Mouse (Mus musculus): Measurements from ENCODE around the gene Ctnnd1.
A peak's percentile ranks its signal among the peaks of the same experiment; 100 is the strongest.

Gene Ctnnd1

GRCm38 (mm10) chr2:84599270-84599888 lies 51.2 kb downstream of the Ctnnd1 start:
- DNase-seq, result no peak

DNA sequence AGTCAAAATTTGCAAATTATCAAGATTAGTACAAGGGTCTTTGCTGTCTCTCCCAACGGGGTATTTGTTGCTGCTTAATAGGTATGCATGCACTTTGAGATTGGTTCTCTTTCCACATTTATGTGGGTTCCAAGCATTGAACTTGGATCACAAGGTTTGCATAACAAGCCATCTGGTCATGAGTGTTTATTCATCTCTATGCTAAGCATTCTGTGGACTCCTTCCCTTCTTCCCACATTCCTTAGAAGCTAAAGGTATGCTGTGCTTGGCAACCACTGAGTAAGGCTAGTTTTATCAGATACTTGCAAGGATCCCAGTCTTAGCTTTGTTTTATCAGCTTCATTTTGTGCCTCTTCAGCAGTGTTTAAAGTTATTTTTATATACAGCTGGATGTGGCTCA lies 53.4 kb downstream of the Ctnnd1 start:
- no peak for DNase-seq

GRCm38 (mm10) chr2:84592801-84593200 lies 57.8 kb downstream of the Ctnnd1 start:
- no peak for DNase-seq

DNA sequence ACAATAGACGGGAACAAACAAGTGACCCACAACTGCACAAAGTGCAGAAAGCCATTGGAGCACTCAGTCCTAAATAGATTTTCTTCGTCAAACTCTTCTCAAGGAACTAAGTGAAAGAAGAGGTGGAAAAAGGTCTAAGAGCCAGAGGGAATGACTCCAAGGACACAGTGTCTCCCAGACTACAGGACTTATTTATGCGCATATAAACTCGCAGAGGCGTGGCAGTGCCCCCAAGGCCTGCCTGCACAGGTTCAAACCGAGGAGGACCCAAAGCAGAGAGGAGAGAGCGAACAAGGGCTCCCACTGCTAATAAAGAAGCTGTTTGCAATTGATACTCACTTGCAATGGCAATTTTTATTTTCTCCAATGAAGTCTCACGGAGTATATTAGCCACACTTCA lies 64.9 kb downstream of the Ctnnd1 start:
- DNase-seq, result no peak

DNA sequence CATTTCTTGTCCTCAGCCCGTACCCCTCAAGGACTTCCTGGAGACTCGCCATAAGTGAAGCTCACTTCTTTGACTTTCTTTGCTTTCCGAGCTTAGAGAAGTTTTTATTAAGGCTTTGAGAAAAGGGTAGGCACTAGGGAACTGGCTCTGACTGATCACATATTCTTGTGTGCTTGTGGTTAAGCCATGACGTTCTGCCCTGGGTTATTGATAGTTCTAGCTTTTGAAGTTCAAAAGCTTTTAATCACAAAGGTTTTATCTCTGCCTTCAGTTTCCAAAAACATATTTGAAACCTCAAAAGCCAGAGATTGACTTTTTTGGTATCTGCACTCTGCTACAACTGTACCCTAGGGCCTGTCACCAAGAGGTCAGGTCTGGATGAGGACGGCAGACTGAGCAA lies 68.3 kb downstream of the Ctnnd1 start:
- DNase-seq, result no peak

GRCm38 (mm10) chr2:84581208-84581607 lies 69.4 kb downstream of the Ctnnd1 start:
- peak in 1 of 2 experiments; percentile 58 for DNase-seq

DNA sequence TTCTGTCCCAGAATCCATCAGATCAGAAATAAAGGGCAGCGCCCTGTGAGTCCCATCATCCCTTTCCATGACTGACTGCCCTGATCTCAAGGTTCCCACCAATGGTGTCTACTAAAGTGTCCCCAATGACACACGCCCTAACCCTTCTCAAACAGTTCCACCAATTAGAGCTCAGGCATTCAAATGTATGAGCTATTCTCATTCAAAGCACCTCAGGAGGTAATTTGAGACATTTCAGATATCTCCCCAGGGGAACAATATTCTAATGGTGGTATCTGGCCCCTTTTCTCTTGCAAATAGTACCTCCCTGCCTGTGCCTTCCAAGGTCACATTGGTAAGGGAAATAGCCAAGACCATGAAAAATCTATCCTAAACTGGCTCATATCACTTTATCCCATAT lies 71.3 kb downstream of the Ctnnd1 start:
- DNase-seq, result no peak

GRCm38 (mm10) chr2:84574130-84574529 lies 76.4 kb downstream of the Ctnnd1 start:
- DNase-seq, result no peak

- DNase-seq, result peak; percentile 2 to 5
Observed at GRCm38 (mm10) chr2:84556888-84557514, 93.6 kb downstream of the Ctnnd1 start.

GRCm38 (mm10) chr2:84551390-84552100 lies 99.0 kb downstream of the Ctnnd1 start:
- no peak for DNase-seq

All from kidney, postnatal 36 days (tissue).